Mouse (Mus musculus) megakaryocyte progenitor cell, adult 5-6 weeks (primary cell): ENCODE measurements around the gene Itga4. TPM values are rescaled to one million over a fixed set of nuclear protein-coding genes. Genes with fewer than 3 reads are reported as not detected.

Source experiments
- ATAC-seq: replicated peaks from 2 replicates; pipeline ENCODE4 v1.8.0; 2016; ENCODE audit warnings: mild to moderate bottlenecking, moderate TSS enrichment, inconsistent platforms; ENCODE audit not compliant: poor library complexity
- total RNA-seq, 2 experiments: library from RNA; stranded (forward) in 1 of 2; stranded (reverse) in 1 of 2; fragments of 157-497, 149-512 nt in 1 of 2; fragments of 200-1000 nt in 1 of 2; gene quantifications; 2 replicates each; pipeline versions ENCODE4 v1.2.3 to v1.2.4; 2015 to 2017

The Itga4 gene
- total RNA-seq, 2 experiments from 2014 or later = 80.4 to 140 TPM

- ATAC-seq = no peak
These were observed 96.2 kb downstream of the Itga4 start for GRCm38 (mm10) chr2:79351179-79352099.

DNA sequence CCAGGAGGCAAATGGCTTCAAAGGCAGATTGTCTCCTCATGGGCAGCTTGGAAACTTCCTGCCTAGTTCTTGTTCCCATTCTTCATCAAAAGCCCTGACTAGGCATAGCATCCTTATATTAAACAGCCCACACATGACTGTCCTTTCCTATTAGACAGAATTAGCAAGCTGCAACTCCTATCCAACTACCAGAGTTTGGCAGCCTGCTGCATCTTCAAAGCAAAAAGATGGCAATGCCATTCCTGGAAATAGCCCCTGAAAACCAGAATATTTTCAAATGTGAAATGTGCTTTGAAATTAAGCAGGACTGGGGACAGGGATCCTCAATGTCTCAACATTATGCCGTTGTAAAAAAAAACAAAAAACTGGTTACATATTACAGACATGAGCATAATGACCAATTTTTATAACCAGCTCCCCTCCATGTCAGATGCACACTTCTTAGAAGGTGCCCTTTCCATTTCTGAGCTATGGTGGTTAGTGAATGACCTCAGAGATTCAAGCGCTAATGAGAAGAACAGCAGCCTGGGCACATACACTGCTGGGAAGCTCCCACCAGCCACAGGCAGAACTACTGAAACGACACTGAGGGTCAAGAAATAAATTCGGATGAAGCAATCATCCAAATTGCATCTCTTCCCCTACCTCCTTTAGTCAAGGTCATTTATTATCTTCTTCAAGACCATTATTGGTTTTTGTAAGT is 97.0 kb downstream of the Itga4 start:
- no peak for ATAC-seq

DNA sequence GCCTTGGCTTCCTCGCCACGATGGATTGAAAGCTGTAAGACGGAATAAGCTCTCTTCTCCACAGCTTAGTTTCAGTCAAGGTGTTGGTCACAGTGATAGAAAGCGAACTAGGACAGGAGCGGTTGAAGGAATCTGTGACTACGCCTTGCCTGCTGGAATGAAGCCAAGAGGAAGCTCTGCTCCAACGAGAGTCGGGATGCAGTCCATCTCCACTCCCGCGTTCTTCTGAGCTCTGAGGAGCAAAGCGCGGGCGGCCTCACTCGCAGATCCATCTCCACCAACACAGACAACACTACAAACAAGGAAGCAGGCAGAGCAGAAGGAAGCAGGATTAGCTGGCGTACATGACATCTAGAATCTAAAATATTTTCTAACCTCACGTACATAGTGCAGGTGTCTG is 99.5 kb downstream of the Itga4 start:
- ATAC-seq = no peak

DNA sequence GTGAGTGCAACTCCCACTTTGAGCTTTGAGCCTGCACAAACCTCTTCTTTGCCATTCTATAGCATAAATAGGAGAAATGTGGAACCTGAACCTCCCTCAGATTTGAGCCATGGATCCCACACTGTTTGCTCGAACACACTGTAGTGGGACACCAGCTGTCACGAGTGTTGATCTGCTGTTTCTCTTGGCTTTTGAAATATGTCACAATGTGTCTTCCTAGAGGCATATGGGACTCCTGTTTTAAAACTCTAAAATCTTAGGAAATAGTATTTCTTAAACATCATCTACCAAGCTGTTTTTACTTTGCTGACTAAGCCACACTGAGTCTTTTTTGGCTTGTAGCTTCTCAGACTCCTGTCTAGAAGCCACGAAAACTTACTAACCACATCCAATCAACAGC is 102.6 kb downstream of the Itga4 start:
- ATAC-seq = no peak

- no peak for ATAC-seq
These were observed 106.8 kb downstream of the Itga4 start for GRCm38 (mm10) chr2:79362029-79362428.

GRCm38 (mm10) chr2:79363920-79364319 is 108.7 kb downstream of the Itga4 start:
- ATAC-seq = no peak

GRCm38 (mm10) chr2:79367451-79368450 is 112.5 kb downstream of the Itga4 start:
- ATAC-seq = peak; percentile 40; the same call in 1 of the 2 replicates

GRCm38 (mm10) chr2:79368661-79369060 is 113.4 kb downstream of the Itga4 start:
- no peak for ATAC-seq

GRCm38 (mm10) chr2:79369061-79369524 is 113.9 kb downstream of the Itga4 start:
- ATAC-seq = no peak

DNA sequence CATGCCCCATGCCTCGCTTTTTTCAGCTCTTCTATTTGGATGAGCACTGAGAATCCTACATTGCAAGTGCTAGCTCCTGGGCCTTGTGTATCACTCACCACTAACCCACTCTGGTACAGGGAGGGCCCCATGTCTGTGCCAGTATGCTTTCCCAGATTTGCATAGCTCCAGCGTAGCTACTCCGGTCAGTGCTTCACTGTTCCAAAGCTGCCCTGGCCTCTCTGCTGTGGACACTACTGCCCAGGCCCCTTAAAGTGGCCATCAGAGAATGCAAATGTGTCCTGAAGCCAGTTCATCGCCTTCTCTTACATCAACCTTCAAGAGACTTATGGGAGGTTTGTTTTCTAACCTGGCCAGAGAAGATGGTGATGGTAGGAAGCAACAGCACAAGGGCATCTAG is 114.7 kb downstream of the Itga4 start:
- no peak for ATAC-seq

GRCm38 (mm10) chr2:79370711-79371312 is 115.6 kb downstream of the Itga4 start:
- ATAC-seq = peak; percentile 78

GRCm38 (mm10) chr2:79371326-79372153 is 116.3 kb downstream of the Itga4 start:
- no peak for ATAC-seq

DNA sequence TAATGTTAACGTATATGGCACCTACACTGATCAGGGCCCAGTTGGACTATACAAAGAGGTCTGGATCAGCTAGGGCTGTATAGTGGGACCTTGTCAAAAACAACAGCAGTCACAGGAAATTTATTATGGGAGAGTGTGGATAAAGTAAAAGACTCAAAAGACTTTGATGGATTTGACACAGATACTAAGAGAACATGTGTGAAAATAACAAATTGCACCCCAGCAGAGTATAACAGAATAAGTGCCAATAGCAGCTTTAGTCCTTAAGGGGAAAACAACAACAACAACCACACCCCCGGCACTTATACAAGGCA is 116.9 kb downstream of the Itga4 start:
- ATAC-seq = no peak

GRCm38 (mm10) chr2:79372486-79373200 is 117.4 kb downstream of the Itga4 start:
- ATAC-seq = peak; percentile 86

DNA sequence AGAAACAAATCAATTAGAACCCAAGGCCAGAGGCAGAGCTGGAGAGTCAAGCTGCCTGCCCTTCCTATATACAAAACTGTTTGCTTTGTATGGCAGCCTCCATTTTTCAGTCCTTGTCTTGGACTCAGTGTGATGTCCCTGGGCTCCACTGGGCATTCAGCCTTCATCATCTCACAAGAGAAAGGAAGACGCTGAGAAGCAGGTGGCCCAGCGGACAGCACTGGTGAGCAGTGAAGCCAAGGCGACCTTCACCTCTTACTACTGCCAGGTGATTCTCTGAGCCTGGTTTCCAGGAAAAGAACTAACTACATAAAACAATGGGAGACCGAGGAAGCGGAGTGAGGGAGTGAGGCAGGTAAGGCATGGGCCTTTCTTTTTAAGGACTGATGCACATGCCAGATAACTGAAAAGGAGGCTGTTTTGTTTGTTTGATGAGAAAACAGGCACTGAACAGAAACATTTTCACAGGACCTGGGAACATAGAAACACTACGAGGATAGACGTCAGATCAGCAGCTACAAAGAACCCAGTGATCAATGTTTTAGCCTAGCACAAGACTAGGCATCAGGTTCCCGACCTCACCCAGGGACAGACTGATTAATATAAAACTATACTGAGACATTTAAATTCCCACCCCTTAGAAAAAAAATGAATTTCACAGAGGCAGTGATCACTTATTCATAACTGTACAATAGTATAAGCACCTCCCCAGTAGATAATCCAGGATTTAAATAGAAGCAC is 123.3 kb downstream of the Itga4 start:
- ATAC-seq = no peak

- ATAC-seq = no peak
These were observed 124.1 kb downstream of the Itga4 start for GRCm38 (mm10) chr2:79379087-79380041.
